Mouse (Mus musculus) heart, adult 2 months (tissue): ENCODE data around the gene Agap1.

Source experiments
- CTCF ChIP-seq: fragments of 200-600 bp; IDR thresholded peaks from 2 replicates; pipeline ENCODE4 v1.8.1; 2022; ENCODE audit warnings: antibody characterized with exemption, mild to moderate bottlenecking, moderate library complexity
- EP300 ChIP-seq: fragments of 200-500 bp; IDR thresholded peaks from 2 replicates; pipeline ENCODE4 v1.6.1; 2011; ENCODE audit warnings: low read depth, low read length, control low read depth; ENCODE audit not compliant: insufficient read depth
- POLR2A ChIP-seq: fragments of 200-500 bp; IDR thresholded peaks from 2 replicates; pipeline ENCODE4 v1.6.1; 2011; ENCODE audit warnings: mild to moderate bottlenecking, low read depth, low read length, control low read depth; ENCODE audit not compliant: insufficient read depth

DNA sequence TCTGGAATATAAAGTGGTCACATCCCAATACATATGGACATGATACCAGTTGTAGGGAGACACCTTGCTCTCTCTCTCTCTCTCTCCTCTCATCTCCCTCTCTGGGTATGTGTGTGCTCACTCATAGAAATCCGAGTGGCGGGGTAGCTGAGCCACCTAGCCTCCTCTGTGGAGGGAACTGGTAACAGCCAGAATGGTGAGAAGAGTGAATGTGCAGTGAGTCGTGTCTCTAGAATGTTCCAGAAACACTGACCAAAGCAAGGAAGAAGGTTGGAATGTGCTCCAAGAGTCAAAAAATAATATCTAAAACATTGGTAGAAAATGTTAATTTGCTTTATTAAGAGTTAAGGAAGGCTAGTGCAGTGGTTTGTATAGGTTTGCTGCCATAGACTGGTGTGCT lies 99.2 kb downstream of the Agap1 start:
- TF ChIP-seq EP300 (no peak), CTCF (no peak), POLR2A (no peak)
